Mouse (Mus musculus): ENCODE results near the gene Cln6.
A peak's percentile ranks its signal among the peaks of the same experiment; 100 is the strongest.
"Not testable (repeated sequence)": the region's sequence is repeated elsewhere in the genome, so short reads cannot be mapped to it uniquely, and the experiment has no call there.

Gene Cln6

GRCm38 (mm10) chr9:62834906-62835305 is 3.7 kb upstream of the Cln6 start:
- DNase-seq = no peak

DNA sequence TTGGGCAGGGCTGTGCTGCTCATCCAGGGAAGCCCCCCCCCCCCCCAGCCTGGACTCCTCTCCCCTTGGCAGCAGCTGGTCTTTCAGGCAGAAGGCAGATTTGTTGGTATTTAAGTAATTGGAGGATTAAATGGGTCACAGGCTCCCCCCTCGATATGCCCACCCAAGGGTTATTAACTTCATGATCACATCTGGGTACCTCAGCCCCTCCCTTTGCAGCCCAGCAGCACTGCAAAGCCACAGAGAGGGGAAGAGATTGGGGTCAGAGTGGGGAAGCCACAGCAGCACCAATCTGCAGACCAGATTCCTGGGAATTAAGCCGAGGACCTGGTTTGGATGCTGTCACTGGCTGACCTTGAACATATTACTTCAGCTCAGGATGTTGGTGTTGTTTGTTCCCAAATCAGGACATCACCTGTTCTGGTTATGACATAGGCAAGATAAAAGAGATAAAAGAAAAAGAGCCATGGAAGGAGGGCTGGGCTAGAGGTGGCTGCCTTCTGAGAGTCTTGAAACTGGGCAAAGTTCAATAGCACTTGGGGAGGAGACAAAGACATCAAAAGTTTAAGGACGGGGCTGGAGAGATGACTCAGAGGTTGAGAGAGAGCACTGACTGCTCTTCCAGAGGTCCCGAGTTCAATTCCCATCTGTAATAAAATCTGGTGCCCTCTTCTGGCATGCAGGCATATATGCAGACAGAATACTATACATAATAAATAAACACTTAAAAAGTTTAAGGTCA is 2.7 kb upstream of the Cln6 start:
- DNase-seq = no peak

GRCm38 (mm10) chr9:62837611-62838010 is 974 bp upstream of the Cln6 start:
- no peak for DNase-seq

DNA sequence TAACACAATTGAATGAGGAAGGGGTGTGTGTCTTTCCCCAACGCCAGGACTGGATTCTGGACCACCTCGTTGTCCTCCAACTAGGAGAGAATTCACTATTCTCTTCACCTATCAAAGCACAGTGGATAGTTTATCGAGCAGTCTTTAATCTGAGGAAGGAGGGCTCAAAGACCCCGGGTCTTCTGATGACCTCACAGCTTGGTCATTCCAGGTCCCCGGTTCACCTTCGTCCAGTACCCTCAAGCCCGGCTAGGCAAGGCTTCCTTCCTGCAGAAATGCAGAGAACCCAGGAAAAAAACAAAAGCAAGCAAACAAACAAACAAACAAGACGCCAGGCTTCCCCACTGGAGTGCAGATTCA is 459 bp upstream of the Cln6 start:
- no peak for DNase-seq

GRCm38 (mm10) chr9:62839172-62839770 is 686 bp downstream of the Cln6 start:
- no peak for DNase-seq

DNA sequence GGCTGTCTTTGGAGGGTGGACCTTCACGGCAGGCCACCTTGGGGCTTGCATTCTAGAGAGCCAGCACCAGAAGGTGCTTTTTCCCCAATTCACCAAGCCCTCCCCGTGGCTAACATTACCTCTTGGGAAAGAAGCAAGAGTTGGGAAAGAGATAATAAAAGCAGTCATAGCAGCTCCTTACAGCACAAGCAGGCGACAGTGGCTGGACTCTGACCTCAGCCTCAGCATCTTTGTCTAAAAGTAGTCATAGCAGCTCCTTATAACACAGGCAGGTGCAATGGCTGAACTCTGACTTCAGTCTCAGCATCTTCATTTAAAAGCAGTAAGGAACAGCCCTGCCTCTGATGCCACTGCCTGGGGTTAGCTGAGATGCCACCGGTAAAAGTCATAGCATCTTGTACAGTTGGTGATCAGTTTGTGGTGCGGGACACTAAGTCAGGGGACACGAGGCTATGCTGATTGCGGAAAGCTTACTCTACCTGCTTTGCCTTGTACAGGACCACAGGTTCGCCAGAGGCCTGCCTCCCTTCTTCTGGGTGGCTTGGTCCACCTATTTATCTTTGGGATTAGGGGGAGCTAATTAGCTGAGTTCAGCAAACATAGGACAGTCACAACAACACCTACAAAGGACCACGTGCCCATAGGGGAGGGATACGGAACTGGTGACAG is 4.9 kb downstream of the Cln6 start:
- DNase-seq = no peak

GRCm38 (mm10) chr9:62844461-62844860 is 5.9 kb downstream of the Cln6 start:
- DNase-seq = no peak

GRCm38 (mm10) chr9:62847694-62848093 is 9.1 kb downstream of the Cln6 start:
- peak; percentile 77 for DNase-seq

DNA sequence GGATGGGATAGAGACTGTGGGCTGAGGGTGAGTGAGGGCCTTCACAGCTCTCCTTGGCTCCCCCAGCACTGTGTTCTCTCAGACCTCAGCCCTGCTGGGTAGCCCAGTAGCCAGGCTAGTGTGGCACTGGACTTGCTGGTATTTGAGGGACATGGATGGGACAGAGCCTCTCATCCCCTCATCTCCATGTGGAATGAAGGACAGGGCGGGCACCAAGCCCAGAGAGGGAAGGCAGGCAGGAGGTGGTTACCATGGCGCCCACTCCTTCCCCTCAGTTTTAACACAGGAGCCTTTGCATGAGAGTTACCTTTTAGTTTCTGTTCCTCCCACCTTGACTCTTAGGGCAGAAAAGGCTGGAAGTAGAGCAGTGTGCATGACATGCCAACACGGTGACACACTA is 10.1 kb downstream of the Cln6 start:
- DNase-seq = no peak

DNA sequence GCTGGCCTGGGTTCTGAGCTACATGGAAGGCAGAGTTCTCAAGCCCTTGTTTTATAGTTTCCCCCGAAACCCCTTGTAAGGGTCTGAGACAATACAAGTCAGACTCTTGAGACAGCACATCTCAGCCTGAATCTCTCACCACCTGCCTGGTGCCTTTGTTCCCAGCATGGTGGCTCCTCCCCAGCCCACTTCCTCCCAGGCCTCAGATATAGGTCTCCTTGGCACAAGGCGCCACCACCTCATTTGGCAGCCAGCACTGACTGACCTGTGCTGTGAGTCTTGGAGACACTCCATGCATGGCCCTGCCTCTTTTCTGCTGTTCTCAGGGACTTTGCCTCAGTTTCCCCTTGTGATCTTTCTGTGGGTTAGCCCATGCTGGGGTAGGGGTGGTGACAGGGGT is 13.0 kb downstream of the Cln6 start:
- DNase-seq = no peak

GRCm38 (mm10) chr9:62854483-62854882 is 15.9 kb downstream of the Cln6 start:
- no peak for DNase-seq

GRCm38 (mm10) chr9:62857216-62857615 is 18.6 kb downstream of the Cln6 start:
- no peak for DNase-seq

DNA sequence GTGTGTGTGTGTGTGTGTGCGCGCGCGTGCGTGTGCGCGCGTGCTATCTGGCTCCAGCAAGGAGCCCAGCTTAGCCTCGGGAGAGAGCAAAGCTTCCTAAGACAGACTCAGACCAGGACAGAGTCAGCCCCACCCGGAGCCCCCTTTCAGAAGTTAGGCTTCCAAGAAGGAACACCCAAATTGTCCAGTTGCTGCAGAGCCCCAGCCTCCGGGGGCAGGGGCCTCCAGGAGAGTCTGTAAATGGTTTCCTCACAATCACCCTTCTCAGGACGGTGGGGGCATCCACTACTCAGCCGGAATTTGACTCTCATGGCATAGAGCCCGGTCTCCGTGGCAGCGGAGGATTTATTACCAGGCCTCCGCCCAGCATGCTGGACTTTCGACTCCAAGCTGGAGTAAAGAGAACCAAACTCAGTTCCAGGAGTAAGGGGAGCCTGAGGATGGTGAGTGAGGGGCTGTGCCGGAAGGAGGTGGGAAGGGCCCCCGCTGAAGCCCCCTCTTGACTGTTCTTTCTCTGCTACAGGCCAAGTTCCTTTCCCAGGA is 19.2 kb downstream of the Cln6 start, which contains the start of gene Calml4:
Gene Calml4 (plus strand): TSS at position 362 of the 543 bp plus-strand sequence.
- no peak for DNase-seq

GRCm38 (mm10) chr9:62858266-62859019 is 19.9 kb downstream of the Cln6 start:
- DNase-seq = no peak

- not testable (repeated sequence) for DNase-seq
Observed at GRCm38 (mm10) chr9:62860102-62860501, 21.5 kb downstream of the Cln6 start.

DNA sequence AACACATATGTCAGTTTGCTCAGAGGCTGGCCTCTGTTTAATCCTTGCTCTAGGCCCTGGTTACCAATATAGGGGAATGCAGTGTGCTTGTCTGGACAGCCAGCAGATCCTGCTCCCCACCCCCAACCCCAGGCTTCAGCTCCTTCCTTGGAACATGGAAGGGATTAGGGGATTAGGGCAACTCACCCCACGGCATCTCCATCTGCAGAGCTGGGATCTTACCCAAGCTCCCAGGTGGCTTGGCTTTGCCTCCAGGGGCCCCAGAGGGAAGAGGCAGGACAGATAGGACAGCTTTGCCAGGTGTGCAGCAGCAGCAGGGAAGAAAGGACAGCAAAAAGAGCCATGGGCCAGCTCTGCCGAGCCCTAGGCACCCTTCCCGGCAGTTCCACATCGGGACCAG is 22.3 kb downstream of the Cln6 start:
- DNase-seq = no peak

- DNase-seq = not testable (repeated sequence)
Observed at GRCm38 (mm10) chr9:62869236-62869635, 30.7 kb downstream of the Cln6 start.

DNA sequence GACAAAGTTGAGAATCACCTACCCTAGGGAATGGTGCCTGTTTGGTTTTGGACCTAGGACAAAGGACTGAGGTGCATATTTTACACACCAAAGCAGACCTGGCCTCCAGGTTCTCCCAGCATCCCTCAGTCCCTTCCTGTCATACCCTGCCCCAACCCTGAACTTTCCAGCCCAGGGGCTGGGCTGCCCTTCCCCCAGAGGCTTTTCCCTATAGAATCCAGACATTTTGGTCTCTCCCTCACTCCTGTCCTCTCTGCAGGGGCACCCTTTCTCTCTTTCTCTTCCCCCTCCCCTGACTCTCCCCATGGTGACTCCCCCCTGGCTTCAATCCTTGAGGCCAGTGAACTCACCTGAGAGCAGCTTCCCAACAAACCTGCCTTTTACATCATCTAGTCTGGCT is 32.1 kb downstream of the Cln6 start:
- no peak for DNase-seq

DNA sequence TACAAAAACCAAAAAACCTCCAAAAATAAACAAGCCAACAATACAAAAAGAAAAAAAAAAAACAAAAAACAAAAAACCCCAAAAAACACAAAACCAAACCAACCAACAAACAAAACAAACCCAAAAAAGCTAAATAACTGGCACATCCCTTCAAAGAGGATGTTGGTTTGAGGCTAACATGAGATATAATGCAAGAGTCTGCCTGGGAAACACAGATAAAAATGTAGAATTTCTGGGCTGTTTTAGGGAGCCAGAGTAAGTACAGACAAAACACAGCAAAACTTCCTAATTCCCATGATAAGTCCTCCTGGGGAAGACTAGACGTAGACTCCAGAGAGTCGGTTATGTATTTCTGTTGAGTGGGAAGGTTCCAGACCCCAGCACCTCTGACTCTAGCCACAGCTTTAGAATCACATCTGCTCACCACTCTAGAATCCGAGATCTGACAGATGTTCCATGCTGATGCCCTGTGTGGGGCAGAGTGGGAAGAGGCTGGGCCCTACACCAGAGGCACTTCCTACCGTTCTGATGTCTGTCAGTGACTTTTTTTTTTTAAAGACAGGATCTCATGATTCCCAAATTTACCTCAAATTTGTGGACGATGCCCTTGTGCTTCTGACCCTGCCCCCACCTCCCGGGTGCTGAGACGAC is 38.5 kb downstream of the Cln6 start:
- DNase-seq = no peak

- no peak for DNase-seq
Observed at GRCm38 (mm10) chr9:62877825-62878224, 39.2 kb downstream of the Cln6 start.

DNA sequence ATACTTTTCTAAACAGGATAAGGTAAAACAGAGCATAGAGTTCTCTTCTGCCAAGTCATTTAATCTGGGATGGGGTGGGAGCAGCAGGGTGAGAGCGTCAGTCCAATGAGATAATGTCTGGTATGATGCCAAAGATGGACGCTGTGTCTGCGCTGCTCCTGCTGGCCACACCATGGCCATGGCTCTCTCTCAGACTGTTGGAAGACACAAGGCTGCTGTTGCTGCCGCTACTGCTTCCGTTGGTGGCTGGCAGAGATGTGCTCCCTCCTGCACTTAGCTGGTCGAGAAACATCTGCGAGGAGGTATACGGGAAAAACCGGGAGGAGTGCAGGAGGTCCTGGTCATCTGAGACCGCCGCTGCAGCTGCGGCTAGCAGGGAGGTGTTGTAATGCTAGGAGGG is 43.3 kb downstream of the Cln6 start:
- DNase-seq = peak; percentile 18

GRCm38 (mm10) chr9:62894486-62894885 is 55.9 kb downstream of the Cln6 start:
- no peak for DNase-seq
